Mouse (Mus musculus): ENCODE data around the gene Myo3a.

- TF ChIP-seq CTCF (IDR thresholded peaks at IDR 0.05; ENCODE audit: low read depth) = no peak
- no peak for TF ChIP-seq EP300 (IDR thresholded peaks at IDR 0.05; ENCODE audit: low read depth)
Measured at GRCm38 (mm10) chr2:22617951-22618350, 390.6 kb downstream of the Myo3a start.

Data from heart, postnatal 0 days (tissue).